Mouse (Mus musculus) C2C12 (cell line): ENCODE results near the gene Ccs. TPM values are rescaled to one million over a fixed set of nuclear protein-coding genes. Genes with fewer than 3 reads are reported as not detected.
A peak's percentile ranks its signal among the peaks of the same experiment; 100 is the strongest.

Experiments
- H3K27me3 ChIP-seq: one replicate; pipeline ENCODE4 v1.6.1; 2011; ENCODE audit not compliant: control insufficient read depth, insufficient read depth, insufficient read length
- H3K36me3 ChIP-seq: one replicate; pipeline ENCODE4 v1.6.1; 2011; ENCODE audit not compliant: control insufficient read depth, insufficient read depth
- H3K4me3 ChIP-seq: one replicate; pipeline ENCODE4 v1.5.1; 2011; ENCODE audit warnings: mild to moderate bottlenecking, control low read depth; ENCODE audit not compliant: poor library complexity, insufficient read depth, severe bottlenecking
- H3K79me2 ChIP-seq: one replicate; pipeline ENCODE4 v1.6.1; 2011; ENCODE audit not compliant: control insufficient read depth, insufficient read depth
- H3K79me3 ChIP-seq: one replicate; pipeline ENCODE4 v1.6.1; 2011; ENCODE audit warnings: low read depth, control low read depth
- H3ac ChIP-seq: one replicate; pipeline ENCODE3; 2011; ENCODE audit warnings: low read depth; ENCODE audit not compliant: control insufficient read depth, insufficient read length
- CEBPB ChIP-seq: IDR thresholded peaks from one replicate; pipeline ENCODE4 v1.6.1; 2011; ENCODE audit warnings: low read depth, mild to moderate bottlenecking, control low read depth, moderate library complexity
- CTCF ChIP-seq: IDR thresholded peaks from one replicate; pipeline ENCODE4 v1.5.1; 2011; ENCODE audit not compliant: control insufficient read depth, insufficient read depth, insufficient read length
- FOSL1 ChIP-seq: IDR thresholded peaks from one replicate; pipeline ENCODE4 v1.8.0; 2011; ENCODE audit warnings: mild to moderate bottlenecking, low read length; ENCODE audit not compliant: poor library complexity, insufficient read depth, severe bottlenecking
- MAX ChIP-seq: IDR thresholded peaks from one replicate; pipeline ENCODE4 v1.6.1; 2011; ENCODE audit warnings: mild to moderate bottlenecking, control low read depth
- MYOD1 ChIP-seq: IDR thresholded peaks from one replicate; pipeline ENCODE4 v1.6.1; 2011; ENCODE audit warnings: low read depth; ENCODE audit not compliant: control insufficient read depth, insufficient read length
- MYOG ChIP-seq: IDR thresholded peaks from one replicate; pipeline ENCODE4 v1.6.1; 2011; ENCODE audit not compliant: control insufficient read depth, insufficient read length; ENCODE audit errors: extremely low read depth
- USF1 ChIP-seq: IDR thresholded peaks from one replicate; pipeline ENCODE4 v1.6.1; 2011; ENCODE audit warnings: low read depth, mild to moderate bottlenecking, control low read depth, moderate library complexity
- polyA plus RNA-seq: library from polyadenylated mRNA; unstranded; fragments of >200 nt; fragmentation: generic; extraction: Trizol; gene quantifications from one replicate; pipeline ENCODE4 v1.2.1, GENCODE M21; 2012; ENCODE audit warnings: missing spikeins

The Ccs gene
- polyA plus RNA-seq, 1 experiment: 36.6 TPM

- no peak overlapping the region for H3K4me3 ChIP-seq
- no peak overlapping the region for H3ac ChIP-seq
- TF ChIP-seq MYOD1 (no peak), MAX (no peak), USF1 (no peak), FOSL1 (no peak), CEBPB (no peak), CTCF (no peak), MYOG (no peak)
- H3K27me3 ChIP-seq: peaks cover 23% of the 10 kb centered on the region
- H3K36me3 ChIP-seq: no peaks in the 10 kb centered on the region
- H3K79me2 ChIP-seq: no peaks in the 10 kb centered on the region
- H3K79me3 ChIP-seq: no peaks in the 10 kb centered on the region
Observed at GRCm38 (mm10) chr19:4840848-4841247, 1.7 kb upstream of the Ccs start.

- no peaks in the 10 kb centered on the region for H3K79me3 ChIP-seq
- H3K79me2 ChIP-seq: no peaks in the 10 kb centered on the region
- H3ac ChIP-seq: peak overlapping the region; percentile 74
- H3K4me3 ChIP-seq: peak overlapping the region; percentile 36
- H3K36me3 ChIP-seq: no peaks in the 10 kb centered on the region
- no peak for TF ChIP-seq MAX
- TF ChIP-seq CTCF: no peak
- no peak for TF ChIP-seq FOSL1
- no peak for TF ChIP-seq MYOD1
- peaks cover 20% of the 10 kb centered on the region for H3K27me3 ChIP-seq
Observed at GRCm38 (mm10) chr19:4838526-4839140, 499 bp downstream of the Ccs start.

- peaks cover 14% of the 10 kb centered on the region for H3K27me3 ChIP-seq
- no peak overlapping the region for H3ac ChIP-seq
- no peaks in the 10 kb centered on the region for H3K79me3 ChIP-seq
- no peaks in the 10 kb centered on the region for H3K79me2 ChIP-seq
- no peak overlapping the region for H3K4me3 ChIP-seq
- H3K36me3 ChIP-seq: peaks cover 6% of the 10 kb centered on the region
- TF ChIP-seq FOSL1 (no peak), CTCF (no peak)
Observed at GRCm38 (mm10) chr19:4837049-4837448, 2.1 kb downstream of the Ccs start.

- H3K36me3 ChIP-seq: peaks cover 9% of the 10 kb centered on the region
- H3K79me2 ChIP-seq: no peaks in the 10 kb centered on the region
- peaks cover 6% of the 10 kb centered on the region for H3K27me3 ChIP-seq
- H3K79me3 ChIP-seq: no peaks in the 10 kb centered on the region
- TF ChIP-seq CTCF: no peak
- TF ChIP-seq MYOD1: no peak
- no peak for TF ChIP-seq MYOG
- TF ChIP-seq USF1: no peak
- TF ChIP-seq FOSL1: no peak
- TF ChIP-seq MAX: no peak
- TF ChIP-seq CEBPB: no peak
- no peak overlapping the region for H3K4me3 ChIP-seq
- no peak overlapping the region for H3ac ChIP-seq
Observed at GRCm38 (mm10) chr19:4836096-4836495, 3.0 kb downstream of the Ccs start.

GRCm38 (mm10) chr19:4833977-4834376 lies 5.2 kb downstream of the Ccs start:
- Histone ChIP-seq H3ac (no peak overlapping the region), H3K79me3 (no peaks in the 10 kb centered on the region), H3K4me3 (no peak overlapping the region), H3K27me3 (no peaks in the 10 kb centered on the region), H3K79me2 (no peaks in the 10 kb centered on the region), H3K36me3 (peaks cover 9% of the 10 kb centered on the region)
- no peak for TF ChIP-seq MYOG
- no peak for TF ChIP-seq CEBPB
- TF ChIP-seq CTCF: no peak
- no peak for TF ChIP-seq MYOD1
- TF ChIP-seq USF1: no peak
- TF ChIP-seq FOSL1: no peak
- no peak for TF ChIP-seq MAX

- Histone ChIP-seq H3K27me3 (no peaks in the 10 kb centered on the region), H3K4me3 (no peak overlapping the region), H3K36me3 (peaks cover 9% of the 10 kb centered on the region), H3ac (no peak overlapping the region), H3K79me2 (no peaks in the 10 kb centered on the region), H3K79me3 (no peaks in the 10 kb centered on the region)
- TF ChIP-seq FOSL1 (no peak), CTCF (no peak), USF1 (no peak), CEBPB (no peak), MAX (no peak), MYOG (no peak)
Observed at GRCm38 (mm10) chr19:4829156-4829555, 10.0 kb downstream of the Ccs start.
